Mouse (Mus musculus): ENCODE data around the gene Psmf1. TPM values are rescaled to one million over a fixed set of nuclear protein-coding genes. Genes with fewer than 3 reads are reported as not detected.

Gene Psmf1
- total and polyA plus RNA-seq, 2 experiments from 2014 or later: 32.6 to 37.6 TPM

DNA sequence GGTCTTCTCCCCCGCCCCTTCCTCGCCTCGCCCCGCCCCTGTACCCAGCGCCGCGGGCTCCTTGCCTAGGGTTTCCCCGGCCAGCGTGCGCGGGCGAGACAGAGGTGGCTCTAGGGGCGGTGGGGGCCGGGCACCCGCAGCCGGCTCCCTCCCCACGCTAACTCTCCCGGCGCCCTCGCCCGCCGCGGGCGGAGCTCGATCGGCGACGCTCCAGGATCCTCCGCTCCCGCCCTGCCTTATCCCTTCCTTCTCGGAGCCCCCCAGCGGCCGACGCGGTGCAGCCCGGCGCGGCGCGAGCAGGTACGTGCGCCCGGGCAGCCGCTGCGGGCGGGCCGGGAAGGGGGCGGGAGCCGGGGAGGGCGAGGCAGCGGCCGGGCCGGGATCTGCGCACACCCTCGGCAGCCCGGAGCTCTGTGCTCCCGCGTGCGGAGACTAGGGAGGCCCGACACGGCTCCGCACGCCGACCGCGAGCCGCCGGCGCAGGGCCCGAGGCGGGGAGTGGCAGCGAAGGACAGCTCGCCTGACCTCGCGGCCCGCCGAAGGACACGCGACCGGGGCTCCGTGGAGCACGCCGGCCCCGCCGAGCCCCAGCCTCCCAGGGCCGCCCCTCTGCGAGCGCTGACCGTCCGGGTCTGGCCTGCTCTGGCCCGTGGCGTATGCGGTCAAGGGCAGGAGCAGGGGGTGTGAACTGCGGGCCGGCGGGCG lies 41.7 kb downstream of the Psmf1 start:
- DNase-seq (ENCODE audit: low spot score) (peak; percentile 16), ATAC-seq (ENCODE audit: insufficient read depth, low read depth) (peak; percentile 72)
- peaks cover 38% of the 10 kb centered on the region for H3K27me3 ChIP-seq (ENCODE audit: control insufficient read depth, insufficient read depth, low read length)
- H3K9me3 ChIP-seq (replicated peaks; ENCODE audit: control insufficient read depth, low read length): no peaks in the 10 kb centered on the region
- TF ChIP-seq CTCF (IDR thresholded peaks at IDR 0.05; ENCODE audit: low read depth) (0 out of 2 replicates have a peak, but pooled peaks have one; percentile 12), EP300 (IDR thresholded peaks at IDR 0.05; ENCODE audit: low read depth) (no peak)
- no peak overlapping the region for H3K27ac ChIP-seq (ENCODE audit: low read depth)
- WGBS: under 1% methylated on average over 61 of the region's 97 CpGs
- H3K4me1 ChIP-seq (ENCODE audit: control insufficient read depth, insufficient read depth): 0 out of 2 replicates have a peak, but pooled peaks cover 4% of the 10 kb centered on the region
- H3K4me2 ChIP-seq (ENCODE audit: low read depth, low read length): peak overlapping the region; percentile 100
- H3K9ac ChIP-seq (replicated peaks; ENCODE audit: low read depth, low read length): peak overlapping the region; percentile 70
- peak overlapping the region; percentile 64 for H3K4me3 ChIP-seq (ENCODE audit: low read depth, low read length)
- H3K36me3 ChIP-seq (replicated peaks; ENCODE audit: control insufficient read depth, insufficient read depth, low read length): no peaks in the 10 kb centered on the region

DNA sequence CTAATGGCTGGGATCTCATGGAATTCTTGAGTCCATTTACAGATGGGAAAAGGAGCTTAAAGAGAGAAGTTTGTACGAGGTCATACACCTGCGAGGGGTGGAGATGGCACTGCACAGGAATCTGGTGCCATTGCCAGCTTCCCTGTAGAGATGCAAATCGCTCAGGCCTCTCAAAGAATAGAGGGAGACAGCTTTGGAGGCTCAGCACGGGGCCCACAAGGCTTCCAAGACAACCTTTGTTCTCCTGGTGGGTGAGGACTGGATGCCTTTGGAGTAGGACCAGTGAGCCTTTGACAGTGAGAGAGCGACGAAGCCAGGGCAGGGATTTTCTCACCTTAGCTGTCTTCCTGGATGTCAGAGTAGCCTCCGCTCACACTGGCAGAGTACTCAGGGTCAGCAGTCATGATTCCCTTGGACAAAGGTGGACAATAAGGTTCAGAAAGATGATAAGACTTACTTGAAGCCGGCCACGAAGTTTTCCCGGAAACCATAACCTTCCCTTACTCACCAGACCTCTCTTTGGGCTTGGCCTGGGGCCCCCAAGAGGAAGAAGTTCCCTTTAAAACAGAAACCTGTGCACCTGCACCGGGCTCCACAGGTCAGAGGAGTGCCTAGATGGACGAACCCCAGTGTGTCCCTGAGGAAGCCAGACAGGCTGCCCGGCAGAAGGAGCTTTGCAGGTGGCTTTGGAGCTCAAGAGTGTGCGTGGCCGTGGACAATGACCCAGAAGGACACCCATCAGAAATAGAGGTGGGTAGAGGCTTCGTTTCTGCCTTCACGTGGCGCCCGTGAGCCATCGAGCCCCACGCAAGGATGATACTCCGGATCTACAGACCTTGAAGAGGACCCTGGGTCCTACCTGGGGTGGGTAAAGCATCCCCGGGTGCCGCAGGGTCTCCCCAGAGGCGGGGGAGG lies 42.5 kb downstream of the Psmf1 start, which contains the start of gene Tmem74b:
Gene Tmem74b (plus strand): TSS at position 778 of the 915 bp plus-strand sequence.
- Histone ChIP-seq H3K4me1 (ENCODE audit: control insufficient read depth, insufficient read depth) (0 out of 2 replicates have a peak, but pooled peaks cover 4% of the 10 kb centered on the region), H3K4me3 (ENCODE audit: low read depth, low read length) (peak within 1 kb of the TSS; percentile 64), H3K27me3 (ENCODE audit: control insufficient read depth, insufficient read depth, low read length) (peaks cover 38% of the 10 kb centered on the region), H3K4me2 (ENCODE audit: low read depth, low read length) (peak within 1 kb of the TSS; percentile 100), H3K36me3 (replicated peaks; ENCODE audit: control insufficient read depth, insufficient read depth, low read length) (no peaks in the 10 kb centered on the region), H3K9ac (replicated peaks; ENCODE audit: low read depth, low read length) (peak within 1 kb of the TSS; percentile 70), H3K27ac (ENCODE audit: low read depth) (no peak within 1 kb of the TSS), H3K9me3 (replicated peaks; ENCODE audit: control insufficient read depth, low read length) (no peaks in the 10 kb centered on the region)
- TF ChIP-seq EP300 (IDR thresholded peaks at IDR 0.05; ENCODE audit: low read depth) (no peak), CTCF (IDR thresholded peaks at IDR 0.05; ENCODE audit: low read depth) (no peak)
- 0 out of 2 replicates have a peak, but pooled peaks have one; percentile 3 for ATAC-seq (ENCODE audit: insufficient read depth, low read depth)
- no peak for DNase-seq (ENCODE audit: low spot score)
- 7% methylated on average over 25 of the region's 25 CpGs for WGBS

DNA sequence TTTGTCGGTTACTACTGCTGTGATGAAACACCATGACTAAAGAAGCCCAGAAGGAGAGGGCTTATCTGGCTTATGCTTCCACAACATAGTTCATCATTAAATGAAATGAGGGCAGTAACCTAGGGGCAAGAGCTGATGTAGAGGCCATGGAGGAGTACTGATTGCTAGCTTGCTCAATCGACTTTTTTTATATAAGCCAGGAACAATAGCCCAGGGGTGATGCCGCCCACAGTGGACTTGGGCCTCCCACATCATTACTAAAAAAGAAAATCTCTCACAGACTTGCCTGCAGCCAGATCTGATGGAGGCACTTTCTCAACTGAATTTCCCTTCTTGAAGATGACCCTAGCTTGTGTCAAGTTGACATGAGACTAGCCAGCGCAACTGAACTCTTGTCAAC lies 61.0 kb downstream of the Psmf1 start:
- H3K27ac ChIP-seq (ENCODE audit: low read depth): no peak overlapping the region
- H3K36me3 ChIP-seq (replicated peaks; ENCODE audit: control insufficient read depth, insufficient read depth, low read length): no peaks in the 10 kb centered on the region
- TF ChIP-seq EP300 (IDR thresholded peaks at IDR 0.05; ENCODE audit: low read depth): no peak
- TF ChIP-seq CTCF (IDR thresholded peaks at IDR 0.05; ENCODE audit: low read depth): no peak
- no peak for DNase-seq (ENCODE audit: low spot score)
- ATAC-seq (ENCODE audit: insufficient read depth, low read depth): no peak
- 77% methylated on average over 4 of the region's 4 CpGs for WGBS
- H3K9ac ChIP-seq (replicated peaks; ENCODE audit: low read depth, low read length): no peak overlapping the region
- H3K4me1 ChIP-seq (ENCODE audit: control insufficient read depth, insufficient read depth): no peaks in the 10 kb centered on the region
- H3K9me3 ChIP-seq (replicated peaks; ENCODE audit: control insufficient read depth, low read length): no peaks in the 10 kb centered on the region
- no peak overlapping the region for H3K4me2 ChIP-seq (ENCODE audit: low read depth, low read length)
- H3K4me3 ChIP-seq (ENCODE audit: low read depth, low read length): no peak overlapping the region
- H3K27me3 ChIP-seq (ENCODE audit: control insufficient read depth, insufficient read depth, low read length): 0 out of 2 replicates have a peak, but pooled peaks cover 4% of the 10 kb centered on the region

DNA sequence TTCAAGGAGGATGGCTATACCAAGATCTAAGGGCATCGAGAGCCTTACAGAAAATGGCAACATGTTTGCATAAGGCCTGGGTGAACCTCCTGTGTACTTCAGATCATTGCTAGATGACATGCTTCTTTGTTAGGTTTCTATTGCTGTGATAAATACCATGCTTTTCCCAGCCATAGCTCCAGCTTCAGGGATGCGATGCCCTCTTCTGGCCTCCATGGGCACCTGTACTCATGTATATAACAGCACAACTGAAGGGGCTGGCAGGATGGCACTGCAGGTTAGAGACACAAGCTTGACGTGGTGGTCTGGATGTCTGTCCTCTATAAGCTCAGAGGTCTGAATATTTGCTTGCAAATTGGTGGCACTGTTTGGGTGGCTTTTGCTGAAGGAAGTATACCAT lies 61.6 kb downstream of the Psmf1 start:
- TF ChIP-seq EP300 (IDR thresholded peaks at IDR 0.05; ENCODE audit: low read depth): no peak
- peak; percentile 62 for TF ChIP-seq CTCF (IDR thresholded peaks at IDR 0.05; ENCODE audit: low read depth)
- H3K27ac ChIP-seq (ENCODE audit: low read depth): no peak overlapping the region
- H3K27me3 ChIP-seq (ENCODE audit: control insufficient read depth, insufficient read depth, low read length): 0 out of 2 replicates have a peak, but pooled peaks cover 4% of the 10 kb centered on the region
- H3K36me3 ChIP-seq (replicated peaks; ENCODE audit: control insufficient read depth, insufficient read depth, low read length): no peaks in the 10 kb centered on the region
- DNase-seq (ENCODE audit: low spot score) (peak; percentile 22), ATAC-seq (ENCODE audit: insufficient read depth, low read depth) (no peak)
- no peaks in the 10 kb centered on the region for H3K9me3 ChIP-seq (replicated peaks; ENCODE audit: control insufficient read depth, low read length)
- no peak overlapping the region for H3K9ac ChIP-seq (replicated peaks; ENCODE audit: low read depth, low read length)
- H3K4me2 ChIP-seq (ENCODE audit: low read depth, low read length): no peak overlapping the region
- WGBS: 59% methylated on average over 3 of the region's 3 CpGs
- H3K4me1 ChIP-seq (ENCODE audit: control insufficient read depth, insufficient read depth): no peaks in the 10 kb centered on the region
- no peak overlapping the region for H3K4me3 ChIP-seq (ENCODE audit: low read depth, low read length)

DNA sequence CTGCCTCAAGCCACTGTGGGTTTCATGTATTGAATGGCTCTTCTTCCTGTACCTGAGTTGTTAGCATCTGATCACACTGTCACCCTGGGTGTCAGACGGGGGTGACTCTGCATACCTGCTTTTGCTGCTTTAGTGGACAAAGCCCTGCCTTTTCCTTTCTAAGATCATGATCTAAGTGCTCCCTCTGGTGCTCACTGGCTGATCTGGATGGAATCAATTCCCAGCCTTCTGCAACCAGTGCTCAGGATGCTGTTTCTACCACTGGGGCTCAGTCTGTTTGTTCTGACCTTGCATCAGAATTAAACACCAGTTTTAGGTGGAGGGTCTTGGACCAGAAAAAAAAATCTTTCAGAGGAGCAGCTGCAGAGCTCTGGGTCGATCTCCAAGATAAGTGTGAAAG lies 67.8 kb downstream of the Psmf1 start:
- no peak overlapping the region for H3K27ac ChIP-seq (ENCODE audit: low read depth)
- H3K4me2 ChIP-seq (ENCODE audit: low read depth, low read length): no peak overlapping the region
- H3K36me3 ChIP-seq (replicated peaks; ENCODE audit: control insufficient read depth, insufficient read depth, low read length): no peaks in the 10 kb centered on the region
- no peak overlapping the region for H3K4me3 ChIP-seq (ENCODE audit: low read depth, low read length)
- H3K9me3 ChIP-seq (replicated peaks; ENCODE audit: control insufficient read depth, low read length): no peaks in the 10 kb centered on the region
- H3K27me3 ChIP-seq (ENCODE audit: control insufficient read depth, insufficient read depth, low read length): no peaks in the 10 kb centered on the region
- H3K4me1 ChIP-seq (ENCODE audit: control insufficient read depth, insufficient read depth): no peaks in the 10 kb centered on the region
- DNase-seq (ENCODE audit: low spot score) (no peak), ATAC-seq (ENCODE audit: insufficient read depth, low read depth) (no peak)
- no peak overlapping the region for H3K9ac ChIP-seq (replicated peaks; ENCODE audit: low read depth, low read length)
- no peak for TF ChIP-seq EP300 (IDR thresholded peaks at IDR 0.05; ENCODE audit: low read depth)
- no peak for TF ChIP-seq CTCF (IDR thresholded peaks at IDR 0.05; ENCODE audit: low read depth)
- WGBS: 49% methylated on average over 2 of the region's 2 CpGs
